Mouse (Mus musculus) adrenal gland, postnatal 36 days (tissue): ENCODE results near the gene Gmppa. TPM values are rescaled to one million over a fixed set of nuclear protein-coding genes. Genes with fewer than 3 reads are reported as not detected.

Source experiments
- DNase-seq, 2 experiments: peaks; one replicate each; pipeline ENCODE4 v3.0.0; 2021; ENCODE audit warnings: mixed read lengths in 1 of 2
- total RNA-seq, 2 experiments: library from RNA; stranded (reverse); gene quantifications; 2 replicates each; pipeline ENCODE4 v1.2.3; 2021

Gene Gmppa
- total RNA-seq, 2 experiments from 2014 or later: 58.7 to 72.1 TPM

DNA sequence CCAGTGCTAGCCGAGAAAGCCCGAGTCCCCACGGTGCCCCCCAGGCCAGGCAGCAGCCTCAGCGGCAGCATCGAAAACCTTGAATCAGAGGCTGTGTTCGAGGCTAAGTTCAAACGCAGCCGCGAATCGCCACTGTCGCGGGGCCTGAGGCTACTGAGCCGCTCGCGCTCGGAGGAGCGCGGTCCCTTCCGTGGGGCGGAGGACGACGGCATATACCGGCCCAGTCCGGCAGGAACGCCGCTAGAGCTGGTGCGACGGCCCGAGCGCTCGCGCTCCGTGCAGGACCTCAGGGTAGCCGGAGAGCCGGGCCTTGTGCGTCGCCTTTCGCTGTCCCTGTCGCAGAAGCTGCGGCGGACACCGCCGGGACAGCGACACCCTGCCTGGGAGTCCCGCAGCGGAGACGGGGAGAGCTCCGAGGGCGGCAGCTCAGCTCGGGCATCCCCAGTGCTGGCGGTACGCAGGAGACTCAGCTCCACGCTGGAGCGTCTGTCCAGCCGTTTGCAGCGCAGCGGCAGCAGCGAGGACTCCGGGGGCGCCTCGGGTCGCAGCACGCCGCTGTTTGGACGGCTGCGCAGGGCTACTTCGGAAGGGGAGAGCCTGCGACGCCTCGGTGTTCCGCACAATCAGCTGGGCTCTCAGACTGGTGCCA, 12.8 kb upstream of the Gmppa start:
- peak; percentile 53 to 62 for DNase-seq

DNA sequence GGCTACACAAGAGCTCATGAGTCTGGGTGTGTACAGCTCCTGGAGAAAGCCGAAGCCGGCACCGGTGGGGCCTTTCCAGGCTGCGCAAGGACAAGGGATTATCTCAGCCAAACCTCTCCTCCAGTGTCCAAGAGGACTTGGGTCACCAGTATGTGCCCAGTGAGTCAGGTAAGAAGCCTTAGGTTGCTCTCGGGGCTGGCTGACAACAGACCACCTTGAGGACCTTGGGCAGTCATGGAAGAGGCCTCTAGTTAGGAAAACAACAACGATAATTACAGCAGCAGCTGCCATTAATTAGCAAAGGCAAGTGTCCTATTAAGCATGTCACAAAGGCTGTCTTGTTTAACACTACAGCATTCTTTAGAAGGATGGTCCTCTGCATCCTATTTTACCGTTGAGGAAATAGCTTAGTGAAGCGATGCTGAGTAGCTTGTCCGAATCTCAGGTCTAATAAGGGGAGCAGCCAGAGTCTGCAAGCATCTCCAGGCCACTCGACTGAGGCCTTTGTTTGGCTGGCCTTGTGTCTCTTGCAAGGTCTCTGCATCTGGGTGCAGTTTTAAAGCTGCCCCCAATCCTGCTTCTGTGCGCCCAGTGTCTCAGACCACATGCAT, 11.8 kb upstream of the Gmppa start:
- no peak for DNase-seq

DNA sequence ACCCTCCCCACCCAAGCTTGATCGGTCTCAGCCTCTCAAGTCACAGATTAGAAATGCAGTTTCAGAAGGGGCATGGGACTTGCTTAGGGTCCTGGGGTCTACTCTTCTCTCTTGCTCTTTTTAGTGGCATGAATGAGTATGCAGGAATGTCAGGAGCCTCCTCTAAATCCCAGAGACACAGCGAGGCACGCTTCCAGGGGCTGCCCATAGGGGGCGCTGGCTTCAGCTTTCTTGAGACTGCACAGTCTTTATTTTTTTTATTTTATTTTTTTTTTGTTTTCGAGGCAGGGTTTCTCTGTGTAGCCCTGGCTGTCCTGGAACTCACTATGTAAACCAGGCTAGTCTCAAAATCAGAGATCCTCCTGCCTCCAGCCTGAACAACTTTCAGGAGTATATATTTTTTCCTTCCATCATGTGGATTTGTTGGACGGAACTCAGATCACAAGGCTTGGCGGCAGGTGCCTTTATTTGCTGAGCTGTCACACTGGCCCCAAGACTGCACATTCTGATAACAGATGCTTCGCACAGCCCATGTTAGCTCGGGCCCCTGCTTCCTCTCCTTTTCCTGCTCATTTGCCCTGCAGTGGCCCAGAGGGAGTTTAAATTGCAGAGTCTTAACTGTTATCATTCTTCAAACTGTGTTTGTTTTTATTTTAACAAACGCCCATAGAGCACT, 9.8 kb upstream of the Gmppa start:
- peak; percentile 39 to 59 for DNase-seq

DNA sequence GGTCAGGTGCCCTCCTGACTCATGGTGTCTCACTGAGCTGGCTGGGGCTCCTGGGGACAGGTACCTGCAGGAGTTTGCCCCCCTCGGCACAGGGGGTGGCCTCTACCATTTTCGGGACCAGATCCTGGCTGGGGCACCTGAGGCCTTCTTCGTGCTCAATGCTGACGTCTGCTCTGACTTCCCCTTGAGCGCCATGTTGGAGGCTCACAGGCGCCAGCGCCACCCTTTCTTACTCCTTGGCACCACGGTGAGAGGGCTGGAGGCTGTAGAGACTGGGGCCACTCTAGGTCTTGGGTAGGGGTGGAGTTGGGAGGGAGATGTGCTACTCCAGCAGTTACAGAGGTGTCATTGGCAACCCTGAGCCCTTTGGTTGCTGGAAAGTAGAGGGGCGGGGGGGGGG, 3.1 kb downstream of the Gmppa start:
- DNase-seq: no peak

DNA sequence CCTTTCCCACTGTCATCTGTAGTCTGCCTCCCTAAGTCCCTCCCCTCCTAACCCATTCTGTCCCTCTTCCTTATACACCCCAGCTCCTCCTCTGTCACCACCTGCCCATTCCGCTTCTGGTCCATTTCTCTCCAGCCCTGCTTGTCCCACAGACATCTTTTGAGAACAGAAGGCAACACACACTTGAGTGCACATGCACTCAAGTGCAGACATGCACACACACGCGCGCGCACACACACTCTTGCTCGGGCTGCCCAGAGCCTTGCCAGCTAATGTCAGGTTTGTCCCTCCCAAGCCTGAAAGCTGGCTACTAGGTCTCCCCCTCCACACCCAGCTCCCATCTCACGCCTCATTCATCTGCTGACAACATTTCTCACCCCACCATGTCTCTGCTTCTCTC, 4.9 kb downstream of the Gmppa start:
- no peak for DNase-seq

DNA sequence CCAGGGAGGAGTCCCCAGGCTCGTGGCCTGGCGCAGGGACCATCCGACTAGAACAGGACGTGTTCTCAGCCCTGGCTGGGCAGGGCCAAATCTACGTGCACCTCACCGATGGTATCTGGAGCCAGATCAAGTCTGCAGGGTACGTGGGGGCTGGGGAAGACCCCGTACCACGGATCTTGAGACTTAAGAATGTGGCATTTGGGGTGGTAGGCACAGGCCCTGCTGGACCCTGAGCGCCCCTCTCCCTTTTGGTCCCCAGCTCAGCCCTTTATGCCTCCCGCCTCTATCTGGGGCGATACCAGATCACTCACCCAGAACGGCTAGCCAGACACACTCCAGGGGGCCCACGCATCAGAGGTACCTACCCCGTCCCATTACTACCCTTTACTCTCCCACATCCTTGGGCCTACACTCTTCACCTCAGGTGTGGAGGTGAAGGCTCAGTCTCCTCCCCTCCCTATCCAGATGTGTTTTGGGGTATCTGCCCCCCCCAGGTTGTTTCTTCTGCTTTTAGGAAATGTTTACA, 5.8 kb downstream of the Gmppa start:
- no peak for DNase-seq

DNA sequence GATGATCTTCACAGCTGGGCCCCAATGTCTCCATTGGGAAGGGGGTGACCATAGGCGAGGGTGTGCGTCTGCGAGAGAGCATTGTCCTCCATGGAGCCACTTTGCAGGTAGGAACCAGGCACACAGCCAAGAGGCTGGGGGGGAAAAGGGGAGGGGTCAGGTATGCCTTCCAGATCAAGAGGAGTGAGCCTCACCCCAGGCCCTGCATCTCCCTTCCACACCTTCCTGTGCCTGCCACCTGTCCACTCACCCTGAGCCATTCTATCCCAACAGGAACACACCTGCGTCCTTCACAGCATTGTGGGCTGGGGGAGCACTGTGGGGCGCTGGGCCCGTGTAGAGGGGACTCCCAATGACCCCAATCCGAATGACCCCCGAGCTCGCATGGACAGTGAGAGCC, 6.4 kb downstream of the Gmppa start:
- no peak for DNase-seq

DNA sequence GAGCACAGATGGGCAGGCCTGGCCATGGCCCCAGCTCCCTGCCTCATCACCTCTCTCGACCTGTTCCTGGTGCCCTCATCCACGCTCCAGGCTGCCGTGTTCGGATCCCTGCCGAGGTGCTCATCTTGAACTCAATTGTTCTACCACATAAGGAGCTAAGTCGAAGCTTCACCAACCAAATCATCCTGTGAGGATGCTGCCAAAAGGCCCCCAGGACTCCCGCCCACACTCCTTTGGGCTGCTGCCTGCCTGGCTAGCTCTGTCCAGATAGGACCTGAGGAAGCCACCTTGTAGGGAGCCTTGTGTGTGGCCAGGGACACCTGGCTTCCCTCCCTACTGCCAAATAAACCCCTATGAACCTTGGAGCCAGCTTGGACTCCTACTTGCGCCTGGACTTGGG, 7.1 kb downstream of the Gmppa start:
- DNase-seq: no peak

DNA sequence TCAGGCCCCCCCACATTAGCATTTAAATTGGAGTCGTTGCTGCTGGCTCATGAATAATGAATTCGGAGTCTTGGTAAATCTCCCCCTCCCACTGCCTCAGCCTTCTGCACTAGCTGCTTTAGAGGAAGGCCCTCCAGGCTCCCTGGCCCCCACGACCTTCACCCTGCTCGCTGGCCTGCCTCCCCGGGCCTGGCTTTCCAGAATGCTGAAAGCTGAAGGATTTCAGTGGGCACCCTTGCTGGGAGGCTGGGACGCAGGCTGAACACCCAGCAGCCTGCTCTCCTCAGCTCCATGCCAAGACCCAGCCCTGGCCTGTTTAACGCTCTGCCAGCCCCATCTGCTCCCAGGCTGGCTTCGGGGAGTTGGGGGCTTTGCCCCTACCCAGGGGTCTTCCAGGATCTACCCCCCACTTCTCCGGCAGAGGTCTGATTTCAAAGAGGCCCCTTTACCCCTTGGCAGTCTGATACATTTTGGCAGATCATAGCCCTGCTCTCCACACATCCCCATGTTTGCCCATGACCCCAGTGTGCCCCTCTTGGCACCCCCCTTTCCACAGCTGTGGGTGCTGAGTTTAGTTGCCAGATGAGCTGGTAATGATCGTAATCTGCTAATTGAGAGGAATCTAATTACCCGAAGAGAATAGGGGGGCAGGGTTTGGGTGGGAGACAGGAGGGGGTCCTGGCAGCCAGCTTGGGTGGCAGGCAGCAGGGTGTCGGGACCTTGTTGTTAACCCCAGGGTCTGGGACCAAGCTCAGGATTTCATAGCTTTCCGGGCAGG, 7.7 kb downstream of the Gmppa start:
- no peak for DNase-seq

DNA sequence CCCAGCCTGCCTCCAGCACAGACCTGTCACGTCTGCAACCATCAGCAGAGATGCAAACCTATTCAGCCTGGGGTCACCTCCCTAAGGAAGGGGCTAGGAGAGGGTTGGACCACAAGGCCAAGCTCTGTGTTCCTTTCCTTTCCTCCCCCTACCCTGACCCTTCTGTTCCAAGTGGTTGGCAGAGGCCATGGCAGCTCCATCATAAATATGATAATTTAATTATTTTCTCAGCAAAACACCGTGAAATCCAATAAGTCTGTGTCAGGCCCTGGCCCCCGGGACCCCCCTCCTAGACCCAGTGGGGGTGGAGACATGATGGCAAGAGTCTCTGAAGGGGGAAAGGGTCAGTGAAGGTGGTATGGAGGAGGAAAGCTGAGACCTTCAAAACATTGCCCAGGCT, 8.5 kb downstream of the Gmppa start:
- DNase-seq: no peak

DNA sequence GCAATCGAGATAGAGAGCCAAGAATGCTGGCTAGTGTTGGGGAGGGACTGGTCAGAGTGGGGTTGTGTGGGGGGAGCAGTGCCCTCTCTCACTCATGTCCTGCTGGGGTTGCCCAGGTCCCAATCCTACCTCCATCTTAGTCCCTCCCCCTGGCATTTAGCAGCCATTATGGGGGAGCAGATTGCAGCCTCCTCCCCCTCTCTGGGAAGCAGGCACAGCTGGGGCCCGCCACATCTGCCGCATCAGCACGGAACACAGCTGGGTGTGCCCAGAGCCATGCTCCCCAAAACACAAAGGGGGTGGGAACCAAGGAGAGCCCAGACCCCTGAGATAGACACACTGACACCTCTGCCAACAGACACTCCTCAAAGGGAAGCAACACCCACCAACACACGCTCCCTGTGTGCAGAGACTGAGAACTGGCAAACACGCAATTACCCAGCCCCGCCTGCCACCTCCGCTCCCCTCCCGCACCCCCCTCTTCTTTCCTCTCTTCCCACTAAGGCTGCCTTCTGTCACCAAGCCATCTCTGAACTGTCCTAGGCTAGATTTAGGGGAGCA, 9.5 kb downstream of the Gmppa start:
- no peak for DNase-seq

DNA sequence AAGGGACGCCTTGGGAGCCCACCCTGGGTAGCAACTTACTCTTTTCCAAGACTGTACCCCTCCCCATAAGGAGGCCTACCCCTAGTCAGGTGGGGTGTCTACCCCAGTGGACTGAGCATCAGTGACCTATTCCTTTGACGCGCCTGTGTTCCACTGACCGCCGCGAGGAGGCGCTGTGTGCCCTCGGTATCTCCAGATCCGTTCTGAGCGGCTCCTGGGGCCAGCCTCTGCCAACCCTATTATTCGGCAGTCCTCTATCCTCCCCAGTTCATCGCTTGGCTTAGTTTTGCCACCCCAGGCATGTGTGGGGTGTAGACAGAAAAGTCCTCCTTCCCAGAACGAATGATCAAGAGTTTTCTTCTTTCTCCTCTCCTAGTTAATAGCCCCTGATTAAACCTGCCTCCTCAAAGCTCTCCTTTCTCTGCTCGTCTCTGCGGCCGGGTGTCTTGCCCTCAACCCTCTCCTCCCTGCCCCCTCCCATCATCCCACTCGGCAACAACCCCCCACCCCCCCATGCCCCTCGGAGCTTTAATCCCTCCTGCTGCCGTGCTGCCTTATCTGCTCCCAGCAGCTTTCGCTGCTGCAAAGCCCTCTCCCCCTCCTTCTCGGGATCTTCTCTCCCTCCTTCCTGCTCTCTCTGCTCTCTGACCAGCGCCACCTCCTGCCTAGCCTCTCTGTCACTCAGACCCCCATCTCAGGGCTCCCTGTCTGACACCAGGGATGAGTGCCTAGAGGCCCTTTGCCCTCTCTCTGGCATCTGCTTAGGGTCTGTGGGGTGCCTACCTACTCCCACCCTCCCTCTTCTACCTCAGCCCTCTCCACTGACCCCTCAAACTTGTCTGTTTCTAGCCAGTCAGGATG, 10.3 kb downstream of the Gmppa start:
- peak; percentile 72 to 84 for DNase-seq

DNA sequence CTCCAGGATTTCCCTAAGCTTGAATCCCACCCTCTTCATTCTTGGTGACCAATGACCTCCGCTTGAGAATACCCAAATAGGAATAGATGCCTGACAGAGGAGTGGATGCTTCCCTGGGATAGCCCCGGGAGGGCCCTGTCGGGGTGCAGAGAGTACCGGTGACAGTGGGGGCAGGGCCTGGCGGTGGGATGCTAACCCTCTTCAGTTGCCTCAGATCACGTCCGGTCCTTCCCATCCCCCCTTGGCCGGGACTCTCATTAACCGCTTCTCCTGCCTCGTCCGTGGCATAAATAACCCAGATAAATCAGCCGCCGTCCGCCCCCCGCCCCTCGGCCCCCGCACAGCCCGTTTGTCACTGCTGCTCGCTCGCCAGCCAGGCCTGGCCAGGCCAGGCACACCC, 10.9 kb downstream of the Gmppa start:
- DNase-seq: no peak

DNA sequence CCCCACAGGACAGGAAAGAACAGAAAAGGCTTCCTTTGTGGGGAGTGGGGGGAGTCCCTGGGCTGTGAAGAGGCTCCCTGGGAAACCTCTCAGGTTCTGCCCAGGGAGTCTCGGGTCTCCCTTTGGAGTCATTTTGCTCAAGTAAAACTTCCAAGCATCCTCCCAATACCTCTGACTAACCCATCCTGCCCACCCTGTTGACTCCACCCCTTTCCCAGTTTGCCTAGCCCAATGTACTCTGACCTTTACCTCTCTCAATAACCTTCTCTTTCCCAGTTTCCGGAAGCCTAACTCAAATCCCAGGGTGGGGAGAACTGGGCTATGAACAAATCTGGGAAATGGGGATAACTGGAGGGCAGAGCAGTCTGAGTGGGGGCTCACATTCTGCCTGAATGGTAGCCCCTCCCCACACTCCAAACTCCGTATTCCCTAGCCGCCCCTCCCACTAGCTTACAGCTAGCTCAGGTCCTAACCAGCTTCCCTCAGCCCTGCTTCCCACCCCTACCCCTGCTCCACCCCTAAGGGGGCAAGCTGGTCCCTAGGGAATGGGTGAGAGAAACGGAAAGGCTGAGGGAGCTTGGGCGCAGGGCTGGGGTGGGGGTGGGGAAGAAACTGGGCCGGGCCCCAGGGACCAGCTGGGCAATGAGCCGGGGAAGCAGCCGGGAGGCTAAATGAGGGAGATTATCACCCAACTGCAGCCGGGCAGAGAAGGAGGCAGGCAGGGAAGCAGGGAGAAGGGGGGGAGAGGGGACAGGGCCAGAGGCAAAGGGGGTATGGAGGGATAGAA, 11.7 kb downstream of the Gmppa start:
- no peak for DNase-seq

DNA sequence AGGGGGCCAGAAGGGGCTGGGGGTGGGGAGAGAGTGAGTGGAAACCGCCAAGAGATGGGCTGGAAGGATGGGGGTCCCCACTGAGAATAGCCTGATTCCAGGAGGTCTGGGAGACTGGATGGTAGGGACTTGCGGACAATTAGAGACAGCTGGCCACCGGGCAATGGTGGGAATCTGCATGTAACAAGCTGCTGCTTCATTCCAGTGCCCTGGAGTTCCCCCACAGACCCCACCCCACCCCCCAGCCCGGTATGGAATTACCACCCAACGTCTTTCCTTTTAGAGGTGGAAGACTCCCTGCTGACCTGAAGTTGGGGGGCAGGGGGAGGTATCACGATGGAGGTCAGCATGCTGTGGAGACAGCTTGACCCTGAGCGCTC, 12.3 kb downstream of the Gmppa start:
- DNase-seq: no peak

DNA sequence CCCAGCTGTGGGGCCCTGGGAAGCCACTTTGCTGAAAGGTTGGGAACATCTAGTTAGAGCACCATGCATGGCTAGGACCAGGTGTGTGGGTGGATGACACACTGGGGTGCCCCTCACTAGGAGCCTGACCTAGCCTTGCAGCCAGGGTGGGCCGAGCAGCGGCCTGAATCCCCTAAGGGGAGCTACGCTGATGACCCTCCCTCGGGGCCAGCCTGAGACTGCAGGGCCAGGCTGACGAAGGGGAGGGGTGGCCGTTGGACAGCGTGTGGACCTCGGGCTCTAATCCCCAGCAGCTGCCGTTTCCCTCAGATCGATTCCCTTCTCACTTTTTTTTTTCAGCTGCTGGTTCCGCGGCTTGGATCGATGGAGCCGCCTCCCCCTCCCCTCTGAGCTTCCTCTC, 13.2 kb downstream of the Gmppa start:
- no peak for DNase-seq

DNA sequence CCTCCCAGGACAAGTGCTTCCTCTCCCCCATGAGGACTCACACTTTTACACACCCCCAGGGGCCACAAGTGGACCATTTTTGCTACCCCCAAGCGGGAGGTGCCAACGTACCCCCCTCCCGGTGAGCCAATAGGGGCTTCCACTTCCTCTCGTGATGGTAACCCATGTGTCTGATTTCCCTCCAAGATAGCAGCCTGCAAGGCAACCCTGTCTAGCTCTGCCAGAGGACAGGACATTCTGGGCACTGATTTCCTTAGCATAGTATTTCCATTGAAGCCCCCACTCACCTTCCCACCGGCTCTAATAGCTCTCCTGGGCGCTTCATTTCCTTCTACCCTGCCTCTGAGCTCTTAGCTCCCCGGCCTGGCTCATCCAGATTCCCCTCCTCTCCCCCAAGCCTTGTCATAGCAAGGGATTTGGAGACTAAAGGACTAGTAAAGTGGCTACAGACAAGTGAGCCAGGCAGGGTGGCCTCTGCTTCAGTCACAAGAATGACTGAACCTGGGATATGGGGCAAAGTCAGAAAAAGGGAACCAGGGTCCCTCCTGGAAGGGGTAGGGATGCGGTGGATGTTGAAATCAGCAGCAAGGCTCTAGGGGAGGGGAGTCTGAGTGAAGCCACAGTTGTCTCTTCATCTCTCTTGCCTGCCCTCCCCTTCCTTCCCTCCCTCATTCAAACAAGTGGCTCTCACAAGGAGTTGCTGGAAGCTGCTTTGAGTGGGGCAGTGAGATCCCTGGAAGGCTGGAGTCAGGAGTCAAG, 13.8 kb downstream of the Gmppa start:
- DNase-seq: no peak

DNA sequence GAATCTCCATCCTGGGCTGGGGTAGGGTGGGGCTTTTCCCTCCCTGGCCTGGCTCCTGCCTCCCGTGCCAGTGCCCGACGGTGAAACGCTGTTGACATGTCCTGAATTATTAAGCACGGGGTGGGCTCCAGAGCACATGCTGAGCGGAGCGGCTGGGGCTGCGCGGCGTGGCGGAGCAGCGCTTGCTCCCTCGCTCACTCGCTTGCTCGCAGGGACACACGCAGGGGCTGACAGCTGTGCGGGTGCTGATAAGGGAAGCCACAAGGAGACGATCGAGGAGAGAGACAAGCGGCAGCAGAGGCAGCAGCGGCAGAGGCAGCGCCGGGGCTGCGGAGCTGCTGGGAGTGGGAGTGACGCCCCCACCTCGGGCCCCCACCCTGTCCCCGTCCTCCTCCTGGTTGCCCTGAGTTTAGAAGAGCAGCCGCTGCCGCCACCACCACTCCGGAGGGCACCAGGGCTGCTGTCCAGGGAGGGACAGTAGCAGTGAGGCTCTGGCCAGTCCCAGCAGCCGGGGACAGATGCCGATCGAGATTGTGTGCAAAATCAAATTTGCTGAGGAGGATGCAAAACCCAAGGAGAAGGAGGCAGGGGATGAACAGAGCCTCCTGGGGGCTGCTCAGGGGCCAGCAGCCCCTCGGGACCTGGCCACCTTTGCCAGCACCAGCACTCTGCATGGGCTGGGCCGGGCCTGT, 14.7 kb downstream of the Gmppa start, which contains the start of gene Asic4:
Asic4 (plus strand) TSS at position 123 of the 692 bp plus-strand sequence.
- DNase-seq: peak; percentile 23 to 33

DNA sequence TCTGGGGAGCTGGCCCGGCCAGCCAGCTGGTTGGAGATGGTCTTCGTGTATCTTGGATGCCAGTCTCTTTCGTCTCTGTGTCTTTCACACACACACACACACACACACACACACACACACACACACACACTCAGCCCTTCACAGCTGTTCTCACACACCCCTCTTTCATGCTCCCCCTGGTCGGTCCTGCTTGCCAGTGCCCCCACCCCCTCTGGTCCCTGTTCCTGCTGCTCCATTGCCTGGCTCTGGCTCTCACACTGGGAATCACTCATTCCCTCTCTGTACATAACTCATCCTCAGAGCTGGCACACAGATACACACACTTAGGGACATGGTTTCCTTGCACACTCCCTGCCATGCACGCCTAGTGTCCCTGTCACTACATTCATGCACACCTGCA, 16.2 kb downstream of the Gmppa start:
- no peak for DNase-seq
